Mouse (Mus musculus): ENCODE measurements around the gene Pde8b. TPM values are rescaled to one million over a fixed set of nuclear protein-coding genes. Genes with fewer than 3 reads are reported as not detected.

Gene Pde8b
- polyA plus RNA-seq, 1 experiment from 2014 or later, result 9.9 TPM

DNA sequence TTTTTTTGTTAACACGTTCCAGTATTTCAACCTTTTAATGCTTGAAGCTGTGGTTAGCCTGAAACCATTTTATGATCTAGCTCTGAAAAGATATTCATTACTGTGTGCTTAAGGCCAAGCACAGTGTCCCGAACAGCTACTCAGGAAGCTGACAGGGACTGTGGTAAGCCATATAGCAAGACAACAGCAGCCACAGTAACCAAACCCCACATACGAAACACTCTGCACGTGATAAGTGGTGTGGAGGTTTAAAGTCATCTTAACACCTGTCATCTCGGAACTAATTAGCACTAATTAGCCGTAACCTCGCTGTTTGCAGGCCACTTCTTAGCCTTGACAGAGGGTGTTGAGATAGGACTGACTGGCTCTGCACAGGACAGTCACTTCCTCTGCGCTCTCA is 242.9 kb downstream of the Pde8b start:
- Histone ChIP-seq H3K4me2 (ENCODE audit: low read depth, low read length) (no peak overlapping the region), H3K27ac (ENCODE audit: low read depth, low read length) (no peak overlapping the region), H3K9ac (replicated peaks; ENCODE audit: low read depth, low read length) (no peak overlapping the region), H3K27me3 (ENCODE audit: control insufficient read depth, insufficient read depth, low read length) (no peaks in the 10 kb centered on the region), H3K36me3 (ENCODE audit: control insufficient read depth, insufficient read depth, low read length) (no peaks in the 10 kb centered on the region), H3K4me3 (ENCODE audit: low read depth, low read length) (no peak overlapping the region), H3K9me3 (ENCODE audit: control insufficient read depth, low read length) (no peaks in the 10 kb centered on the region), H3K4me1 (ENCODE audit: control insufficient read depth, insufficient read depth, low read length) (no peaks in the 10 kb centered on the region)
- ATAC-seq (ENCODE audit: low read depth), result no peak
- 73% methylated on average over 8 of the region's 8 CpGs for WGBS

DNA sequence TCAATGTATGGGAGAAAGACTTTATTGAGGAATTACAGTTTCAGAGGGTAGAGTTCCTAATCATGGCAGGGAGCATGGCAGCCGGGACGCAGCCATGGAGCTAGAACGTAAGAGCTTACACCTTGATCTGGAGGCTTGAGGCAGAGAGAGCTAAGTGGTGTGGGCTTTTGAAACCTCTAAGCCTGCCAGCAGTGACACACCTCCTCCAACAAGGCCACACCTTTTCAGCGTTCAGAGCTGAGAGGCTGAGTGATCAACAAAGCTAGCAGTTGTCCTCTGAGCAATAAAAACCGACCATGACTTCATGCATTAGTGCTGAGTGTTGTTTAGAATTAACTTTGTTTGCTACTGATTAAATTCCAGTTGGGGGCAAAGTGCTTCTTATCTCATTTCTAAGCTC is 259.6 kb downstream of the Pde8b start:
- 75% methylated on average over 5 of the region's 5 CpGs for WGBS
- Histone ChIP-seq H3K4me3 (ENCODE audit: low read depth, low read length) (no peak overlapping the region), H3K36me3 (ENCODE audit: control insufficient read depth, insufficient read depth, low read length) (no peaks in the 10 kb centered on the region), H3K9ac (replicated peaks; ENCODE audit: low read depth, low read length) (no peak overlapping the region), H3K4me2 (ENCODE audit: low read depth, low read length) (no peak overlapping the region), H3K4me1 (ENCODE audit: control insufficient read depth, insufficient read depth, low read length) (no peaks in the 10 kb centered on the region), H3K27ac (ENCODE audit: low read depth, low read length) (no peak overlapping the region), H3K9me3 (ENCODE audit: control insufficient read depth, low read length) (no peaks in the 10 kb centered on the region), H3K27me3 (ENCODE audit: control insufficient read depth, insufficient read depth, low read length) (no peaks in the 10 kb centered on the region)
- no peak for ATAC-seq (ENCODE audit: low read depth)

DNA sequence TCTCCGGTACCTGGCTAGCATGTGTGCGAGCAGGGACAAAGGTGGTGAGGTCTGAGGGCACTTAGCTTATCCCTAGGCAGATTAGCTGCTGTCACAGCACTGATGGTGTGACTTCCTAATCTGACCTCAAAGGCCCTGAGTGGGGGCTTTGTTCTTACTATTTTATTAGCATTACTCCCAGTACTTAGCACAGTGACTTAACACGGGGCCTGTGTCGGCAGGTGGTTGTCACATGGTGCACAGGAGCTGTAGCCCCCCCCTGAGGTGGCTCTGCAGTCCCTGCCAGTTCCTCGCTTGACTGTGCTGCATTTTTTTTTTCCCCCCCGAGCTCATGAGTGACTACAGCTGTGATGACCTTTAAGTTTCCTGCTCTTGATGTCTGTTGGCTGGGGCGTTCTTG is 271.1 kb downstream of the Pde8b start:
- Histone ChIP-seq H3K4me2 (ENCODE audit: low read depth, low read length) (no peak overlapping the region), H3K27ac (ENCODE audit: low read depth, low read length) (no peak overlapping the region), H3K4me3 (ENCODE audit: low read depth, low read length) (no peak overlapping the region), H3K27me3 (ENCODE audit: control insufficient read depth, insufficient read depth, low read length) (no peaks in the 10 kb centered on the region), H3K9ac (replicated peaks; ENCODE audit: low read depth, low read length) (no peak overlapping the region), H3K36me3 (ENCODE audit: control insufficient read depth, insufficient read depth, low read length) (no peaks in the 10 kb centered on the region), H3K4me1 (ENCODE audit: control insufficient read depth, insufficient read depth, low read length) (0 out of 2 replicates have a peak, but pooled peaks cover 7% of the 10 kb centered on the region), H3K9me3 (ENCODE audit: control insufficient read depth, low read length) (no peaks in the 10 kb centered on the region)
- WGBS, result 51% methylated on average over 7 of the region's 7 CpGs
- ATAC-seq (ENCODE audit: low read depth), result no peak

DNA sequence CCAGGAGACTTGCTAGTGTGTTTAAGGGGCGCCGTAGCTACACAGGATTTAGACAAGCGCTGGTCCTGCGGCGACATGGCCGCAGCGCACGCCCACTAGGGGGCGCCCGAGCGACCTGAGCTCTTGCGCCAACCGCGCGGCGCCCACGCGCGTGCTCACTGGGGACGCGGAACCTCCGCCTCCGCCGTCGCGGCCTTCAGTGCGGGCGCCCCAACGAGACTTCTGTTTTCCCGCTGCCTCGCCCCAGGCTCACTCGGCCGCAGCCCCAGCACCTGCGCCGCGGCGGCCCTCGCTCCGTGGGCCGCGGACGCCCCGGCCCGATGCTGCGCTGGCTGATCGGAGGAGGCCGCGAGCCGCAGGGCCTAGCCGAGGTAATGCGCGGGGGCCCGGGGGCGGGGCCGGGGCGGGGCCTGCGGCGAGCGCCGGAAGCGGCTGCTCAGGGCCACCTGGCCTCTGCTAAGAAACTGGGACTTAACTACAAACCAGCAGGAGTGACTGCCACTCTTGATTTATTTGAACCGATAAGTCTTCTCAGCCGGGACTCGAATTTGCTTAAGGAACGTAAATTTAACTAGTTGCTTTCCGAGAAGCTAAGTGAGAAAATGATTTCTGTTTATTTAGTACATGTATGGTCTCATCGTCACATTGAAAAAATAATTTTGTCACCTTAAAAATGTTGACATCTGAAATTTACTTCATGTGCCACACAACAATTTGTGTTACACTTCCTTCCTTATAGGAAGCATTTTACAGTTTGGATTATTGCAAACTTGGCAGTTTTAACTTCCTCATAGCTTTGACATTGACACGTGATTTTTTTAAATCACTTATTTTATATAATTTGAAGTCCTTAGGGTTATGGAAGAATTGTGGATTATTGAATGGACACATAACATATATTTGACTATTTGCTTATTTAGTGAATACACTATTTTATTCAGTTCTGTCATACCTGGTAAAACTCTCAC is 273.6 kb downstream of the Pde8b start, which contains the start of gene Wdr41:
Wdr41 (plus strand) TSS at position 126 of the 968 bp plus-strand sequence.
- ATAC-seq (ENCODE audit: low read depth), result peak; percentile 97
- Histone ChIP-seq H3K4me2 (ENCODE audit: low read depth, low read length) (peak within 1 kb of the TSS; percentile 39), H3K9me3 (ENCODE audit: control insufficient read depth, low read length) (no peaks in the 10 kb centered on the region), H3K9ac (replicated peaks; ENCODE audit: low read depth, low read length) (peak within 1 kb of the TSS; percentile 97), H3K4me3 (ENCODE audit: low read depth, low read length) (peak within 1 kb of the TSS; percentile 72), H3K36me3 (ENCODE audit: control insufficient read depth, insufficient read depth, low read length) (no peaks in the 10 kb centered on the region), H3K27me3 (ENCODE audit: control insufficient read depth, insufficient read depth, low read length) (no peaks in the 10 kb centered on the region), H3K27ac (ENCODE audit: low read depth, low read length) (peak within 1 kb of the TSS; percentile 97), H3K4me1 (ENCODE audit: control insufficient read depth, insufficient read depth, low read length) (0 out of 2 replicates have a peak, but pooled peaks cover 7% of the 10 kb centered on the region)
- 2% methylated on average over 57 of the region's 68 CpGs for WGBS

DNA sequence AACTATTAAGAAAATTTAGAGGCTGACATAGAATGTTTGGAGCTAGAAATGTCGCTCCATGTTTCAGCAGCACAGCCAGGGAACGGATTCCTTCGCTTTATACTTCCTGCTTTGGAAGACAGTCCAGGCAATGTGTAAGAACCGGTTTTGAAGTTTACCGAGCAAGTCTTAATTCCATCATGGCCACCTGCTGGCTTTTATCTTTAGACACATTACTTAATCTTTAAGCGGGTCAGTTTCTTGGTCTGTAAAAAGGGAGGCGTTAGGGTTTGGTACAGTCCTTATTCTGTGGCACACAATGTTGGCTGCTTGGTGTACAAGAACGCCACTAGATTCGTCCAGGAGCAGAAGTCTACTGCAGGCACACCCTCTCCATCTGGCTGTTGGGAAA is 274.3 kb downstream of the Pde8b start:
- Histone ChIP-seq H3K4me3 (ENCODE audit: low read depth, low read length) (peak overlapping the region; percentile 72; the same call in 1 of the 2 replicates), H3K4me1 (ENCODE audit: control insufficient read depth, insufficient read depth, low read length) (0 out of 2 replicates have a peak, but pooled peaks cover 7% of the 10 kb centered on the region), H3K27ac (ENCODE audit: low read depth, low read length) (no peak overlapping the region; the same call in 1 of the 2 replicates), H3K36me3 (ENCODE audit: control insufficient read depth, insufficient read depth, low read length) (no peaks in the 10 kb centered on the region), H3K27me3 (ENCODE audit: control insufficient read depth, insufficient read depth, low read length) (no peaks in the 10 kb centered on the region), H3K9me3 (ENCODE audit: control insufficient read depth, low read length) (no peaks in the 10 kb centered on the region), H3K4me2 (ENCODE audit: low read depth, low read length) (peak overlapping the region; percentile 39), H3K9ac (replicated peaks; ENCODE audit: low read depth, low read length) (peak overlapping the region; percentile 28; the same call in 1 of the 2 replicates)
- ATAC-seq (ENCODE audit: low read depth), result peak; percentile 12; the same call in 1 of the 2 replicates
- WGBS, result 34% methylated on average over 9 of the region's 9 CpGs

Other genes with a start within 250 kb of the Pde8b start
- gene Zbed3, start 73.3 kb upstream of the Pde8b start, polyA plus RNA-seq (2014; fragmentation: Nextera tagmentation; extraction: Ambion mirVana), result 30.7 and 34.3 TPM in 2 replicates
- gene Aggf1, start 125.0 kb upstream of the Pde8b start, polyA plus RNA-seq (2014; fragmentation: Nextera tagmentation; extraction: Ambion mirVana), result 31.9 and 41.9 TPM in 2 replicates
- 6.7 and 8.8 TPM in 2 replicates for gene Crhbp, start 194.6 kb upstream of the Pde8b start, polyA plus RNA-seq (2014; fragmentation: Nextera tagmentation; extraction: Ambion mirVana)
- gene S100z, start 228.4 kb upstream of the Pde8b start, polyA plus RNA-seq (2014; fragmentation: Nextera tagmentation; extraction: Ambion mirVana), result not detected in 2 replicates